In the genomic region with DNA sequence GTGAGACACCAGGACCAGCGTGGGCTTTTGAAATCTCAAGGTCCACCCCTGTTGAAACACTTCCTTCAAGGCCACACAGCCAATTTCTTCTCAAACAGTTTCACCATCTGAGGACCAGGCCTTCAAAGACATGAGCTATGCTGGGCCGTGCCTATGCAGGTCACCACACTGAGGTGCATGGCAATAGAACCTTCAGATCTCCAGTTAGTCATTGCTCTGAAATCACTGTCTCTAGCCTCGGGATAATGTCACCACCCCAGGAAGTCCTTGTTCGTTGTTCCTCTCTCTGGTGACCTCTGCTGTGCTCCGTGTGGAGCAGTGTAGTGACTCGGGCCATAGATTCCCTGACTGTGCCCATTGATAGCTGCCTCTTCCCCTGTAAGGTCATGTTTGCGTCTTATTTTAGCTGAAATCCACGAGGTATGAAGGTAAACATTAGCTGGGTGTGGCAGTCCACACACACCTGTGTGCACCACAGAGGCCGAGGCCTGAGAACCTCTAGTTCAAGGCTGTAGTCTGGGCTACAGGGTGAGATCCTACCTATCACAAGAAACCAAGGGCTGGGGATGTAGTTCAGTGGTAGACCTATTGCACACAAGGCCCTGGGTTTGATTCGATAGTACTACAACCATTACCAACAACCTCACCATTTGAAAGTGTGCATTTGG, we compare ENCODE assay signal across 20 mouse cellular contexts. TPM values are rescaled to one million over a fixed set of nuclear protein-coding genes. Genes with fewer than 3 reads are reported as not detected.
DNase-seq lines count a peak whose midpoint lies in the region; ATAC-seq and TF ChIP-seq lines count a peak whose summit lies in the region.
"Had no signal": no experiment of that assay in that cellular context is flagged by ENCODE, and none has a peak within 500 bp of the region (broad histone marks: within the 10 kb centered on the region; RNA-seq: fewer than 3 reads in every experiment).

No protein-coding gene starts in this region.

- H3K27me3 ChIP-seq in liver, postnatal 0 days (ENCODE audit: insufficient read depth, low read length) = no peaks in the 10 kb centered on the region
- no peaks in the 10 kb centered on the region for H3K27me3 ChIP-seq in liver, embryonic 12.5 days (replicated peaks)
- H3K27me3 ChIP-seq: forebrain, embryonic 13.5 days; lung, embryonic 15.5 days had no signal

- no peak overlapping the region for H3K9ac ChIP-seq in liver, postnatal 0 days (replicated peaks)
- no peak overlapping the region for H3K9ac ChIP-seq in liver, embryonic 12.5 days
- H3K9ac ChIP-seq: forebrain, embryonic 13.5 days; liver, embryonic 14.5 days; lung, embryonic 15.5 days had no signal

- H3K36me3 ChIP-seq in liver, postnatal 0 days (replicated peaks; ENCODE audit: insufficient read depth, low read length) = no peaks in the 10 kb centered on the region
- no peaks in the 10 kb centered on the region; the same call in 1 of the 2 replicates for H3K36me3 ChIP-seq in liver, embryonic 12.5 days
- H3K36me3 ChIP-seq: limb, embryonic 10.5 days; lung, embryonic 15.5 days had no signal

- TF ChIP-seq CTCF in liver, postnatal 0 days (IDR thresholded peaks at IDR 0.05; ENCODE audit: low read depth) = no peak

- no peak overlapping the region for H3K4me2 ChIP-seq in liver, postnatal 0 days (ENCODE audit: low read depth, low read length)
- no peak overlapping the region for H3K4me2 ChIP-seq in liver, embryonic 12.5 days
- H3K4me2 ChIP-seq: forebrain, embryonic 13.5 days; heart, embryonic 11.5 days; lung, embryonic 15.5 days had no signal

- 54% methylated on average over 10 of the region's 10 CpGs for WGBS in liver, postnatal 0 days (ENCODE audit: insufficient replicate concordance)
- WGBS in liver, embryonic 12.5 days (ENCODE audit: insufficient replicate concordance) = 70% methylated on average over 10 of the region's 10 CpGs

- no peaks in the 10 kb centered on the region for H3K9me3 ChIP-seq in liver, postnatal 0 days (ENCODE audit: low read length)
- H3K9me3 ChIP-seq in liver, embryonic 12.5 days (replicated peaks) = no peaks in the 10 kb centered on the region
- H3K9me3 ChIP-seq: forebrain, embryonic 13.5 days; limb, embryonic 10.5 days; lung, embryonic 15.5 days had no signal

- TF ChIP-seq EP300 in liver, postnatal 0 days (IDR thresholded peaks at IDR 0.05; ENCODE audit: low read depth) = no peak

- peak; percentile 42 for DNase-seq in adrenal gland, adult 8-10 months
- DNase-seq in adrenal gland, postnatal 25 days = no peak
- no peak for DNase-seq in liver, postnatal 0 days
- DNase-seq in left cerebral cortex, adult 18-20 months (ENCODE audit: low spot score in 2 of 2) = no peak
- DNase-seq in spleen, postnatal 4 days (ENCODE audit: low spot score in 2 of 2) = no peak
- no peak for DNase-seq in layer of hippocampus, postnatal 14 days (ENCODE audit: low spot score in 2 of 2)
- DNase-seq: cerebellum, adult 8-10 months; heart, postnatal 10 days; kidney, adult 18-20 months; layer of hippocampus, adult 9-11 months; lung, postnatal 36 days had no signal

- ATAC-seq in liver, postnatal 0 days = peak; percentile 22; the same call in 1 of the 2 replicates
- ATAC-seq in liver, embryonic 12.5 days = no peak
- ATAC-seq in megakaryocyte progenitor cell, adult 5-6 weeks (replicated peaks; ENCODE audit: poor library complexity) = peak; percentile 34; the same call in 1 of the 2 replicates
- ATAC-seq: CD4-positive, CD25-positive, alpha-beta regulatory T cell, adult 4 months; forebrain, embryonic 13.5 days; hindbrain, postnatal 0 days had no signal

- H3K27ac ChIP-seq in liver, postnatal 0 days (ENCODE audit: low read depth) = peak overlapping the region; percentile 22; the same call in 1 of the 2 replicates
- no peak overlapping the region for H3K27ac ChIP-seq in liver, embryonic 12.5 days
- H3K27ac ChIP-seq: forebrain, embryonic 13.5 days; hindbrain, postnatal 0 days; limb, embryonic 10.5 days; liver, embryonic 14.5 days; lung, embryonic 15.5 days had no signal

- no peak overlapping the region for H3K4me3 ChIP-seq in liver, postnatal 0 days (ENCODE audit: low read depth, low read length)
- H3K4me3 ChIP-seq in liver, embryonic 12.5 days = no peak overlapping the region
- H3K4me3 ChIP-seq: forebrain, embryonic 13.5 days; limb, embryonic 10.5 days; lung, embryonic 15.5 days had no signal

- peaks cover 20% of the 10 kb centered on the region for H3K4me1 ChIP-seq in liver, postnatal 0 days (ENCODE audit: insufficient read depth)
- peaks cover 8% of the 10 kb centered on the region; the same call in 1 of the 2 replicates for H3K4me1 ChIP-seq in liver, embryonic 12.5 days
- H3K4me1 ChIP-seq: forebrain, embryonic 13.5 days; lung, embryonic 15.5 days had no signal

RNA-seq across cellular contexts. Expression of a gene that starts 29.3 kb away (rescaled TPM):
- total RNA-seq in adrenal gland, adult 8-10 months (2022) = 100 to 1,000 TPM; 163 to 269 (median 179) TPM
- total RNA-seq in adrenal gland, postnatal 25 days (2021) = 139 and 149 TPM in 2 replicates
- 119 and 137 TPM in 2 replicates for polyA plus RNA-seq in liver, postnatal 0 days (2015; fragmentation: Nextera tagmentation; extraction: Ambion mirVana)
- polyA plus RNA-seq in liver, embryonic 12.5 days (2016; fragmentation: Nextera tagmentation; extraction: Ambion mirVana) = 108 and 112 TPM in 2 replicates
- 215 and 235 TPM in 2 replicates for total RNA-seq in megakaryocyte progenitor cell, adult 5-6 weeks (2015)
- total RNA-seq in megakaryocyte progenitor cell, adult 5-6 weeks (2017) = 165 and 167 TPM in 2 replicates
- 100 to 1,000 TPM; 119 to 141 TPM for total RNA-seq in left cerebral cortex, adult 18-20 months (2021)
- total RNA-seq in layer of hippocampus, postnatal 14 days (2021) = 10 to 100 TPM; 72.9 to 88.1 TPM

RNA-seq across cellular contexts. Expression of a gene that starts 46.5 kb away (rescaled TPM):
- total RNA-seq in adrenal gland, adult 8-10 months (2022) = 10 to 100 TPM; 26.1 to 41.3 (median 36.4) TPM
- 25.6 and 43.2 TPM in 2 replicates for total RNA-seq in adrenal gland, postnatal 25 days (2021)
- 3.9 and 4.5 TPM in 2 replicates for polyA plus RNA-seq in liver, postnatal 0 days (2015; fragmentation: Nextera tagmentation; extraction: Ambion mirVana)
- polyA plus RNA-seq in liver, embryonic 12.5 days (2016; fragmentation: Nextera tagmentation; extraction: Ambion mirVana) = 5.0 and 5.4 TPM in 2 replicates
- total RNA-seq in megakaryocyte progenitor cell, adult 5-6 weeks (2015) = 4.7 and 9.3 TPM in 2 replicates
- 2.1 and 2.7 TPM in 2 replicates for total RNA-seq in megakaryocyte progenitor cell, adult 5-6 weeks (2017)
- 10 to 100 TPM; 16.7 to 17.5 TPM for total RNA-seq in left cerebral cortex, adult 18-20 months (2021)
- 10 to 100 TPM; 19.9 to 22.3 TPM for total RNA-seq in layer of hippocampus, postnatal 14 days (2021)

RNA-seq across cellular contexts. Expression of a gene that starts 50.9 kb away (rescaled TPM):
- total RNA-seq in adrenal gland, adult 8-10 months (2022) = 10 to 100 TPM; 23.8 to 34.9 (median 28.8) TPM
- 28.3 and 30.3 TPM in 2 replicates for total RNA-seq in adrenal gland, postnatal 25 days (2021)
- polyA plus RNA-seq in liver, postnatal 0 days (2015; fragmentation: Nextera tagmentation; extraction: Ambion mirVana) = 5.5 and 6.0 TPM in 2 replicates
- 17.3 and 19.1 TPM in 2 replicates for polyA plus RNA-seq in liver, embryonic 12.5 days (2016; fragmentation: Nextera tagmentation; extraction: Ambion mirVana)
- 17.1 and 19.2 TPM in 2 replicates for total RNA-seq in megakaryocyte progenitor cell, adult 5-6 weeks (2015)
- 29.4 and 32.9 TPM in 2 replicates for total RNA-seq in megakaryocyte progenitor cell, adult 5-6 weeks (2017)
- total RNA-seq in left cerebral cortex, adult 18-20 months (2021) = 10 to 100 TPM; 18.0 to 18.7 TPM
- total RNA-seq in layer of hippocampus, postnatal 14 days (2021) = 10 to 100 TPM in 1 of 2 experiments, 1 to 10 TPM in 1; 8.8 to 12.1 TPM
